Mouse (Mus musculus): ENCODE measurements at regions not wholly inside any gene's neighbourhood (a gene's known extent, or its start where the extent isn't known, plus 50 kb on each side); places are given as distances from the start of the nearest gene placed in this dataset.

DNA sequence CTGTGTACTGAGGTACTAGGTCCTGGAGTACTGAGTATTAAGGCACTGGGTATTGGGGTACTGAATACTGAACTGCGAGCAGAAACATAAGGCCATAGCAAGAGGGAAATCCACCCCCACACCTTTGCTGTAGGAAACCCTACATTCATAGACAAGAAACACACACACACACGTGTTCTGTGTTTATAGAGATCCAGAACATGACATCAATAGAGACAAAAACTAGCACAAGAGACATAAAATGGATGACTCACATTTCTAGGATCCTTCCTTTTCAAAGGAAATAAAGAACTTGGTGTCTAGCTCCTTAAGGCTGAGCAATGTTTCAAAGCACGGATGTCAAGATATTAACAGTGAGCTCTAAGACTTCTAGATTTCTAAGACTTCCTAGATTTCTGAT lies 49.9 kb upstream of the Nepro start:
- DNase-seq (ENCODE audit: low spot score in 2 of 2): no peak

DNA sequence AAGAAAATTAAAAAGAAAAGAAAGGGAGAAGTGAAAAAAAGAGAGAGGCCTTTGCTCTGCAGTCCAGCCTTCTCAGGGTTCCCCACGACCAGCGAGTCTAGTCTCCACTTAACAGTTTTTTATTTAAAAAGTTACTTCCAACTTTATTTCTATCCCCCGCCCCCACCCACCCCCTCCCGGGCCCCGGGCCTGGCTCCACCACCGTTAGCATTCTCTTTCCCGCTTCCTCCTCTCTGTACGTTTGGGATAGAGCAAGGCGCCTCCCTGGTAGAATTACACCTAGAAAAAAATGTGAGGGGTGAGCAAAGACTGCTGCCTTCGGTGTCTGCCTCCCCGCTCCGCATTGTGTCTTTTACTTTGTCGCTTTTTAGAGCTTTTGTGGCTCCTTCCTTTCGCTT lies 51.7 kb upstream of the Nepro start:
- DNase-seq (ENCODE audit: low spot score in 2 of 2): no peak

DNA sequence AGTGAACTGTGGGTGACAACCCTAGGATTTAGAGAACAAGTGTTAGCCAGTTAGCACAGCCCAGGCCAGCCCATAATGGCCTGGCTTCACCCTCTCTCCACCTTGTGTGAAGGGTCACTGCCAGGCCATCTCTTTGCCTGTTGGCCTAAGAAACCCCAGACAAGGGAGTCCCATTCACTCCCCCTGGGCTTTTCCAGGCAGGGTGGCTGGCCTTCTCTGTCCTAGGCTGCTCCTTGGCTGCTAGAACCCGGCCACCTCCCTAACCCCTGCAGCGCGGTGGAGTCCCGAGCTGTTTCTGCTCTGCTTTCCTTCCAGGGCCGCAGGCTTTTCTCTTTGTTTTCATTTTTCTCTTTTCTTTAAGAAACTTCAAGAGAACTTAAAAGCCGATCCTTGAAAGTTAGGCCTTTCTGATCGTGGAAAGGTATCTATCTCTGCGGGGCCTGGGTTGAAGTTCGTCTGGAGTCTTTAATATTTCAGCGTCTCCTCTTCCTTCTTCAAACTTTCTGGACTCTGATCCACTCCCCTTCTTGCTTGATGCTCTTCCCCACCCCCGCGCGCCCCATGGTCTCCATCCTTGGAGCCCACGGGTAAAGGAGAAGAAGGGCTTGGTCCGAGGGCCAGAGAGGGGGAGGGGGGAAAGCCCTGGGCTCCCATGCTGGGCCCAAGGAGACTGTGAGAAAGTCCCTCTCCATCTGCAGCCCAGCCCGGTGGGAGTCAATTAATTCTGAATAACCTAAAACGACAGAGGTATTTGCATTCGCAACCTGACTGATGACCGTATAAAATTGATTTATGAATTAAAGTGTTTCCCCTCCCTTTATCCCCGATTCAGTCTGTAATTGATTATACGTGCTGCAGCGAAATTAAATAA lies 52.3 kb upstream of the Nepro start:
- DNase-seq (ENCODE audit: low spot score in 2 of 2): no peak

DNA sequence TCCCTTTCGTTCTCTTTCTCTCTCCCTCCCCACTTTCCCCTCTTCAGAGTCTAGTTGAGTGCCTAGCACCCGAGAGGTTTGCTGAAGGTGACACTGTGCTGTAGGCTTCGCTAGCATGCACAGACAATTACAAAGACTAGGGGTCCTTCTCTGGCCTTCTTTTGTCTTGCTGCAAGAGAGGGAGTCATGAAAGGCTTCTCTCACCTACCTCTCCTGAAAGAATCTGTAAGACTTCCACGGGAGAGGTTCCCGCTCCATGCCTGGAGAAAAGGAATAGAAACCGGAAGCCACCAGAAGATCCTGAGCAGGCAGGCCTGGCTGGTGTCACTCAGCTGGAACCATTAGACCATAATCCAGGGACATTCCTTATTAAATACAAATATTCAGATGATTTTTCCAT lies 56.0 kb upstream of the Nepro start:
- DNase-seq (ENCODE audit: low spot score in 2 of 2): no peak

DNA sequence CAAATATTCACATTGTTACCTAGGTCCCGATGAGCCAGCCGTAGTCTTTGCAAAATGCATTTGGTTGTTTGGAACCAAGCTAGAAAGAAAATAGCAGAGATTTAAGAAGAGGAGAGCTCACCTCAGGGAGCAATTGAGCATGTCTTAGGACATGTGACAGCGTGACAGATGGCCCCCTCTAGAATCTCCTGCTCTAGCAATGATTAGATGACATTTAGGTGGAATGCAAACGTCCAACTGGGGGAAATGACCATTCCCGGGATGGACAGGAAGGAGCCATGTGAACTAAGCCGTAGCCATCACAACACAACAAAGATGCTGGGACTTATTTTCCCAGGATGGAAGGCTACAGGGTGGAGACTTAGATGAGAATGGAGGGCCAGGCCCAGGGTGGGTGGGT lies 57.0 kb upstream of the Nepro start:
- DNase-seq (ENCODE audit: low spot score in 2 of 2): no peak

DNA sequence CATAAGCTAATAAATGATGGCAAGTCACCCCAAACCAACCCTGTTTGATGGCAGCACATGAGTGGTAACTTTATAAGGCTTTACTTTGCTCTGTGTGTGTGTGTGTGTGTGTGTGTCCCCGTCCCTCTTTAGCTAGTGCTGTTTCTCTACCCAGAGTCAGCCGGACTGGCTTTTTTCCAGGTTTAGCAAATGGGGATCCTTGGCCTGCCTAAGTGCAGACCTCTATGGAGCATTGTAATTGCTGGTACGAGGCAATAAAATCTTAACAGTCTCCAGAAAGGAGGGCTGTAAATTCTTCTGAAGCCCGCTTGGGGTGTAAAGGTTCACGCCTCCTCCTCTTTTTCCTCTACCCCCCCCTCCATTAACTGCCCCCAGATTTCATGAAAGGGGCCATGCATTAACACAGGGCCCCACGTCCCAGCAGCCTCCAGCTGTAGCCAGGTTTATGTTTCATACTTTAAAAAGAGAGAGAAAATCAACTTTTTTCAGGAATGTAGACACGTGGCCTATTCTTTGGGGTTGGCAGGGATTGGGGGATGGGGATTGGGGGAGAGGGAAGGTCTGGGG lies 57.6 kb upstream of the Nepro start:
- no peak for DNase-seq (ENCODE audit: low spot score in 2 of 2)

DNA sequence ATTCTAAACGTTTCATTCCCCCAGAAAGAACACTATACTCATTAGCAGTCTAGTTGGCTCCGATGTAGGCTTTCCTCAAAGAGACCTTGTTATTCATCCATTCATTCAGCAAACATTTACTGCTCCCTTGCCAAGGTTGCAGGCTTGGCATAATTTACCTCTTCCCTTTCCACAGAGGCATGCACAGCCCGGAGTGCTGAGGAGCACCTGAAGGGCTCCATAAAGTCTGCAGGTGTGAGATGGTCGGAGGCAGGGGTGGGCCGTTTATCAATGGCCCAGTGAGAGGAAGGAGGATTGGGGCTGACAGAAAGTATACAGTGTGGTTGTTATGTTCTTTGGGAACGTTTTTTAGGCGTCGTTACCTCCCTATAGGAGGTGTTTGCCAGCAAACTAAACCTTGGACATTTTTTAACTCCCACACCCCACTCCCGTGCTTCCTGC lies 58.6 kb upstream of the Nepro start:
- DNase-seq (ENCODE audit: low spot score in 2 of 2): peak in 1 of 2 experiments; percentile 39

DNA sequence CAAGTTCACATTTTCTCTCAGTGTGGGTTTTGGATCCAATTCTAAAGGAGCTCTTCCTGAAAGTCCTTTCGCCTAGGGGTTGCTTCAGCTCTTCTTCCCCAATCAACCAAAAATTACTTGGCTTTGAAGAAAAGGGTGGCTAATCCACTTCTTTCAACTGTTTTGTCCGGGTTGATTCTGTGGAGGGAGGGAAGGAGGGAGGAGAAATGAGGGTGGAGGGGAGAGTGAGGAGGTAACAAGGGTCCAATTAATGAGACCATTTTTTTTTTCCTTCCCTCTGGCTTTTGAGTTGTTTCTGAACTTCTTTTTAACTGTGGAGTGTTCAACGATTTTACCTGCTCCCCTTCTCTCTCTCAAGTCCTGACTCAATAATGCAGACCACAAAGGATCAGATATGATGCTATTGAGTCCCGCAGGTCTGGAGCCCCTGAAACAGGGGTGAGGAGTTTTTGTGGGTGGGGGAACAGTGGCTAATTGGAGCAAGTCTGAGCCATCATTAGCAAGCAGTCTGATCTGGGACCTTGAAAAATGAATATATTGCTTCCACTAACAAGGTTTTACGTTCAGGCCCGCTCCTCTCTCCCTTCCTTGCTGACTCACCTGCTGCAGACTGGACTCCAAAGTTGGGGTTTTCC lies 61.0 kb upstream of the Nepro start:
- no peak for DNase-seq (ENCODE audit: low spot score in 2 of 2)

DNA sequence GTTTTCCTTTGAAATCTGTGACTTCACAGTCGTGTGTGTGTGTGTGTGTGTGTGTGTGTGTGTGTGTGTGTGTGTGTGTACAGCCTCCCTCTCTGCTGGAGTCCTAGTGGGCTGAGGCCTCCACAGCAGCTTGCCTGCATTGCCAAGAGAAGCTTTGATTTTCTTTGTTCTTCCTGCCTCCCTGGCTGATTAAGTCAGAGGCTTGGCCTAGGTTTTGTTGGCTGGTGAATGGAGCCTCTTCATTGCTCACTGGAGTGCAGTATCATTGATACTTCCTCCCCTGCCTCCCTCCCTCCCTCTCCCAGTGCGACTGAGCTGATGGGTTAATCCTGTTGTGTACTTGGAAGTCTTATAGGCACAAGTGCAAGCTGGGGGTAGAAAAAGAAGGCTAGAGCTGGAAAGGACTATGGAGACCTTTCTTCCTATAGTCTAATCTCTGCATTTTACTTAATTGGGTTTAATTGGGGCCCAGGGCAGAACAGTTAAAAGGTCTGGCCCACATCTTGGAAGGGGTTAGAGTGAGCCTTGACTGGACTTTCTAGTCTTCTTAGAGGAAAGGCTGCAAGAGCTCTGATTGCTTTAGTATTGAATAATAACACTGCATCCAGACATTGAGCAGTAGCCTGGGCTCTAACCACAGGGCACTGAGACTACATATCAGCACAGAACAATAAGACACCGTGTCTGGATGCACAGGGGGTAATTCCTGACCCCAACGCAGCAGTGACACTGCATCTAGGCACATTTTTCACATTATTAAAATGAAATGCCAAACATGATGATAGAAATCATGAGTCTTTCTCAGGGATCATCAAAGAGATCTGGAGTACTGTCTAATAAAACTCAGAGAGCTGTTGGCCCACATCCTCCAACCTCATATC lies 62.9 kb upstream of the Nepro start:
- no peak for DNase-seq (ENCODE audit: low spot score in 2 of 2)

DNA sequence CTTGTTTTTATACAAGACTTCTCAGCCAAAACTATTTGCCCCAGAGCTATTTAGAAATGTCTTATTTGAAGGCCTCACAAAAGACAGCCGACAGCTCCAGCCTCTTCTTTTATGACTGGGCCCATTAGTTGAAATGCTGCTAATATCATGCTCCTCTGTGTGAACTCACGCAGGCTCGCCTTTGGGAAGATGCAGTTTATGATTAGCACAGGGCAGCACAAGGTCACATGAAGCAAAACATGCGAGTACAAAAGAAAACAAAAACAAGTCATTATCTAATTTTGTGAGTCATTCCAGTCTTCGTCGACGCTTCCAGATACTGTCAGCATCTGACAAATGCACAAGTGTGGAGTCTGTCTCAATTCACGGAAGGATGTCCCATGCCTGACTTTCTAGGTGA lies 65.8 kb upstream of the Nepro start:
- DNase-seq (ENCODE audit: low spot score in 2 of 2): no peak

DNA sequence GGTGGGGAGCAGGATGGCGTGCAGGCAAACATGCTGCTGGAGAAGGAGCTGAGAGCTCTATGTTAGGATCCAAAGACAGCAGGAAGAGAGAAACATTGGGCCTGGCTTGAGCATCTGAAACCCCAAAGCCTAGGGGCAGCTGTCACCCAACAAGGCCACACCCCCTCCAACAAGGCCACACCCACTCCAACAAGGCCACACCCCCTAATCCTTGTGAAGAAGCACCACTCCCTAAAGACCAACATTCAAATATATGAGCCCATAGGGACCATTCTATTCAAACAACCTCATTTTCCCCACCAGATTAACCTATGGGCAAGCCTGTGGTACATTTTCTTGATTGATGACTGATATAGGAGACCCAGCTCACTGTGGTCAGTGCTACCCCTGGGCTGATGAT lies 67.9 kb upstream of the Nepro start:
- no peak for DNase-seq (ENCODE audit: low spot score in 2 of 2)

DNA sequence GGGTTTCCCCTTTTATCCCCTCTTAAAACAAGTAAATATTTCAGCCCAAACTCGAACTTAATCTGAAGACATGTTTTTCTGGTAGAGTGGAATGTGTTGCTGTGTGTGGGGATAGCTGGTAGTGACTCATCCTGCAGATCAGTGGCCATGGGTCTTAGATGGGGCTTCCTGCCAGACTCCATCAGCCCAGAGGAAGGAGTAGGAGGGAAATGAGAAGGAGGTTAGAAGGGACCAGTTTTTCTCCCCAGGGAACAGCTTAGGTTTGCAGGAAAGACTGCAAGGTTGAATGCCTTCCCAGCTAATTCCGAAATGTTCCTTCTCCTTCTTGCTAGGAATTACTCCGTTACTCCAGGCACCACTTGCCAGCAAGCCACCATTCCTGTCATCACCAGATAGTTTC lies 68.8 kb upstream of the Nepro start:
- no peak for DNase-seq (ENCODE audit: low spot score in 2 of 2)

DNA sequence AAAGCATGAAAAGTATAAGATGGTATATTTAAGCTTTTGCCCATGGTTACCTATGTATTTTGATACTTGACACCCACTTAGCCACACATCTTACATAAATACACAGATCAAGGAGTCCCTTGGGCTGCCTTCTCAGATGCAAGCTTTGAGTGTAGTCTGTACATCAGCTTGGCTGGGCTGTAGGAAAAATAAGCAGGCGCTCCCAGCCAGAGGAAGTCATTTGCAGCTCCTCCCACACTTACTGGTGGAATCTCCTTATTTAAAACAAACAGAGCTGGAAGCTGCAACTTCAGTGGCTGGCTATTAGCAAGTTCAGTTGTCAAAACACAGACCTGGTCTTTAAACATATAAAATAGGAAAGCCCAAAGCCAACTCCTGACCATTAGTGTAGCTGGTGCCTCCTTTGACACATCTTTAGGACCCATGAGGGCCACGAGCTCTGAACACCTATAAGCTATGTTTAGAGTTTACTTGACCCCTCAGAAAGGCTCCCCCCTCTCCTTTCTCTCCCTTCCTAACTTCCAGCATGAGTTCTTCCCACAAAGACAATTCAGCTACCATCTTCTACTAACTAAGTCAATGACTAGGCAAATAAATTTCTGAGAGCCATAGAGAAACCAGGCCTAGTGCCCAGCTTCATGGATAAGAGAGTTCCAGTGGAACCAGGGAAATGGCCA lies 75.4 kb upstream of the Nepro start:
- no peak for DNase-seq (ENCODE audit: low spot score in 2 of 2)

DNA sequence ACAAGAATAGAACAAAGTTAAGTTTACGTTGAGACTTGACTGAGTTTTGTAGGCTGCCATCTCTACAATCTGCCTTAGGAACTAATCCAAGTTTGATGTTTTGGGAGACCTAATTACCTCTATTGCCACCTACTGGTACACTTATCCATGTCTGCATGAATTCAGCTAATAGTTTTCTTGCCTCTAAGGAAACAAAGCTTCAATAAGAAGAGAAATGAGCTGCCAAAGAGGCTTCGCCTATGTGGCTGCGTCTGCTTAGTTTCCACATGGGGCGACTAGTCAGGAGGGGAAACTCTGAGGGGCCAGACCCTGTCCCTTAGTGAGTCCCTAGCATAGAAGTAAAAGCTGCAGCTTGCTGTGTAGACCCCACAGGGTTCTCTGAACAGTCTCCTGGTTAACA lies 80.1 kb upstream of the Nepro start:
- DNase-seq (ENCODE audit: low spot score in 2 of 2): no peak

DNA sequence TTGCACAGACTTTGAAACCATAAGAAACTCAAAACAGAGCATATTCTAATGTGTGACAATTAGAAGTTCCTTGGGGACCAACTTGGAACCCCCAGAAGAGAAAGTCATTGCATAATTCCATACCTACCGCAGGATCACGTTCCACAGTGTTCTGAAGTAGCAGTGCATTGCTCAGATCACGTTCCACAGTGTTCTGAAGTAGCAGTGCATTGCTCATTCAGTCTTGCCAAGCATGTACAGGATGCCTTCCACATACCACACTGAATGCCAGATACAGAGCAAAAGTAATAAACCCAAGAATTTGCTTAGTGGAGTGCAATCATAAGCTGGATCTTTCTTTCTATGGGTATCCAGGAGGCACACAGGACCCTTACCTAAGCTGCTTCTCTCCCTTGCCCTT lies 78.4 kb upstream of the Boc start:
- no peak for DNase-seq (ENCODE audit: low spot score in 2 of 2)

DNA sequence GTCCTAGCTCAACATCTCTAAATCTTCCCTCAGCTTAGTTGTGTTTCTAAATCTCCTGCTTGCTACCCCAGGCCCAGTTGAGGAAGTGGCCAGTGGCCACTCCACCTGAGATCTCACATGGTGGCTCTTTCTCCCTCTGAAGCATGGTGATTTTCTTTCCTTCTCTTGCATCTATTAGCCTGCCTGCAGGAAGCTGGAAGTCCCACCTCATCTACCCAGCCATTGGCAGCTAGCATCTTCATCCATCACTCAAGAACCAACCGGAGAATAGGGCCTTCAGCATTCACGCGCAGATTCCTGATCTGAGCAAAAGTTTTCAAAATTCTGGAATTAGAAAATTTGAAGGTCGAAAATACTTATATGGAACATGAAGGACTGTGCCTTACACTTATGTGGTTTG lies 75.8 kb upstream of the Boc start:
- DNase-seq (ENCODE audit: low spot score in 2 of 2): no peak

DNA sequence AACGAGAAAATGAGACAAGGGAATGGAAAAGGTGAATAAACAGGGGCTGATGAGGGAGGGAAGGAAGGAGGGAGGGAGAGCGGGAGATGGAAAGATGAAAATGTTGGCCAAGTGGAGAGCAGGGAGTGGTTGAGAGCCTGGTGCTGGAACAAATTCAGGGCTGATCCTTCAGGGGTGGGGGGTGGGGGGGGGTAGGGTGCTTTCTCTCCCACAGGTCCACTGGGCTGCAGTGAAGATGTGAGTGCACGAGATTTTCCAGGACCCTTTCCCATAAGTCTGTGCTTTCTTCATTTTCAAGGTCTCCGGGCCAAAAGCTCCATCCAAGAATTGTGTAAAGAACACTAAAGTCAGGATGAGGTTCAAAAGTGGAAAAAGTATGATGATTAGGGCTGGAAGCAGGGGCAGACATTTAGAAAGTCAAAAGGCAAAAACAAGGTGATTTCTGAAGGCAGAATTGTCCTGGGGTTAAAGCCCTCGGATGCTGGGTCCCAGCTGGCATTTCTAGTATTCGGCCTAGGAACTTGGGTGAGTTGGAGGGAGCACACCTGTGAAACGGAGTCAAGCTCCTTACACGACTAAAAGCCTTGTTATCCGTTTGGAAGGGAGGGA lies 74.5 kb upstream of the Boc start:
- DNase-seq (ENCODE audit: low spot score in 2 of 2): no peak

DNA sequence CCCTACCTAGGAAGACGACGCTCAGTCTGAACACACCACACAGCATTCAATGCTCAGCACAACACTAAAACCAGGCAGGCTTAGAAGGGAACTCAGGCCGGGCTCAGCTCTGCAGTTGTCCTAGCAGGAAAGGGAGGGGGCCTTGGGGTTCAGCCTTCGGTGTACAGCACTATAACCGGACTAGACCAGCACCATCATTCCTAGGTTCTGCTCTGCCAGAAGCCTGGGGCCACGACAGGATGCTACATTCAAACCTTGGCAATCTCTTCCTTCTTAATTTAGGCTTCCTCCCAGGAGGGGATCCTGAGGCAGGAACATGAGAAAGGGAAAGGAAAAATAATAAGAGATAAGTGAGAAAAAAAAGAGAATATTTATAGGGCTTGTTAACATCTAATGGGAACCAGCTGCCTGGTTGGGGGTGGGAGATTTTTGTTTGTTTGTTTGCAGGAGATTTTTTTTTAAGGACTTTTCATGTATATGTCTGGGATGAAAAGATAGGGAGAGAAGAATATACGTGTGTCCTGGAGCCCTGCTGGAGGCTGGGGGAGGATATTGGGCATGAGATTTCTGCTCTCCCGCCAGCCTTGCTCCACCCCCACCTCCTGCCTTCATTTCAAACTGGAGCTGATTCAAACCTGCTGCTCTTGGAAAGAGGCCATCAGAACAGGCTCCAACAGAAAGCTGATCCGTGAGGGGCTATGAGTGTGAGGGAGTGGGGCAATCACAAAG lies 73.8 kb upstream of the Boc start:
- peak; percentile 76 to 80 for DNase-seq (ENCODE audit: low spot score in 2 of 2)

DNA sequence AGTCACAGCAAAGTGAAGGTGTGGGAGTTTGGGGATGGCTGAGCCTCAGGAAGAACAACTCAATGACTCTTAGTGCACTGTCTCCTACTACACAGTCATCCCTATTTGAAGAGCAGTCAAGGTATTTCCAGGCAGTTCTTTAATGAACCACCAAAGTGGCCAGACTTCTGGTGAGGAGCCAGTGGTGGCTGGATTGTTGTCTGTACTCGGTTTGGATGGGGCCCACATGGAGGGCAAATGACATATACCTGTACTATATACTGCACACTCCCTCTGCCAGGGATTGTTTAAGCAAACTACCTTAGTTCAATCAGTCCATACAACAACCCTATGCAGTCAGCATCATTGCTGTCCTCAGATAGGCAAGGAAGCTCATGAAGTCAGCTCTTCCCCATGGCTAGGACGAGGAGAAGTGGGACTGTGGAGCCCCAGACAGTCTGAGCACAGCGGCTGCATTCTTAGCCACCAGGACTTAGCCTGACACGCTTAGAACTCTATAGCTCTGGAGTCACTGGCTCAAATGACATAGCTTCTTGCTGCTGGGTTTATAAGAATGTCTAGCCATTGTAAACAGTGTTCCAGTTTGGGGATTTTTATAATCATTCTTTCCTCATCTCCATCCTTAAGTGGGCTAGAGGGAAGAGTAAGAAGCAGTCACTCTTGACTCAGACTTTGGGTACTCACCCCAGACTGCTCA lies 72.8 kb upstream of the Boc start:
- no peak for DNase-seq (ENCODE audit: low spot score in 2 of 2)

DNA sequence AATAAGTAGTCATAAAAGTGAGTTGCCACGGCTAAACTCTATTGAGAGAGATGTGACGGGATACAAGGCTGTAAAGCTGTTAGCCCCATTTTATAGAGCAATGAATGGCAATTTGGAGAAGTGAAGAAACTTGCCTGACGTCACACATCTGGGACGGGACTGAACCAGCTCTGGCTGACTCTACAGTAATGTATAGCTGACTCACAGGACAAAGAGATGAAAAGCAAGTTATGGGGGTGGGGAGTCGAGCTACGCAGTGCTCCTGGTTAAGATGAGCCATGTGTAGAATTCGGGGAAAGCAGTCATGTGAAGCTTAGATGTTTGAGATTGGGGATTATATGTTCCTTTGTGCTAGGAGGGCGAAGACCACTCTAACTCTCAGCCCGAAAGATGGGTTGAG lies 72.2 kb upstream of the Boc start:
- DNase-seq (ENCODE audit: low spot score in 2 of 2): no peak
